ENCODE assay signal across 11 mouse cellular contexts in the genomic region with DNA sequence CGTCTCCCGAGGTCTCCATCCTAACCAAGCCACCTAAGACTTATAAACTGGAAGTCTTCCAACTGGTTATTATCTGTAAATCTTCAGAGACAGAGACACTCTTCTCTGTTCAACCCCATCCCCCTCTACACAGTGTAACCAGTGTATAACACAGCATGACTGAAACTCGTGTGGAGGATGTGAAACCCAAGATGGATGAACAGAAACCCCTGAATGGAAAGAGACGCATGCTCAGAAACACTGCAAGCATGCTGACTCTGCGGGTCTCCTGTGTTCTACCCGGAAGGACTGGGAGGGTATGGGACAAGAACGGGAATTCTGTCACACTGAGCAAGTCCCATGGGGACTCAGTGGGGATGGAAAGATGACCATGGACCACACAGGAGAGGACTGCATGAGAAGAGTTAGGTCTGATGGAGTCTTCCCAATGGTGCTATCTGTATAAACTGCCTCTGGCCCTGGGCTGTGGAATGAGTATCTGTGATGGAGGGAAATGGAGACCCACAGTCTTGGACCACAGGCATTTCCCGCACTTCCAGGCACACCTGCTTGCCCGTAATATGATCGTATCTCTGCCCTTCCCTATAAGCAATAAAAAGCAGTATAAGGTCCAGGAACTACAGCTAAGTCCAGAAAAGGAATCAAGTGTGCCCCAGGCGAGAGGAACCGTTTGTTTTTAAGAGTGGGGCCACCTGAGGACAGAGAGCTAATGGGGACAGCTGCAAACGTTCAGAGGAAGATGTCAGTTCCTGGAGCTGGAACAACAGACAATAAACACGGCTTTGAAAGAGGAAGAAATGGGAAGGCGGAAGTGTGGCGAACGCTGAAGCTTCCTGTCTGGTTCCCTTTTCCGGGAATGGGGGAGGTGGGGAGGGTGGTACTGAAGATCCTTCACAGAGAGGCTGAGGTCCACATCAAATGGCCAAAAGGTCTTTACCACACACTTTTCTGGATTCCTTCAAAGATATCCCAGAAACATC. TPM values are rescaled to one million over a fixed set of nuclear protein-coding genes. Genes with fewer than 3 reads are reported as not detected.
A peak's percentile ranks its signal among the peaks of the same experiment; 100 is the strongest.
DNase-seq lines count a peak whose midpoint lies in the region; TF ChIP-seq lines count a peak whose summit lies in the region.
"Had no signal": no experiment of that assay in that cellular context is flagged by ENCODE, and none has a peak within 500 bp of the region (broad histone marks: within the 10 kb centered on the region; RNA-seq: fewer than 3 reads in every experiment).

No protein-coding gene starts in this region.

- DNase-seq in gastrocnemius, adult 2 months: peak; percentile 44
- DNase-seq in gastrocnemius, postnatal 10 days: no peak
- peak; percentile 11 for DNase-seq in CD4-positive helper T cell, adult 2 months (ENCODE audit: low read depth, low spot score)
- DNase-seq in heart, postnatal 4 days: peak; percentile 43
- DNase-seq in lung, postnatal 25 days (ENCODE audit: low spot score): peak; percentile 73
- DNase-seq in adipocyte (ENCODE audit: low spot score): no peak
- DNase-seq in testis, postnatal 10 days (ENCODE audit: low spot score): no peak
- no peak for DNase-seq in c-Kit-positive CD71-positive TER-119-positive erythroid progenitor cells, embryonic 14.5 days (ENCODE audit: low spot score)
- DNase-seq: cerebellum, adult 11-12 months had no signal

- intact Hi-C loops in gastrocnemius, adult 2 months (cut with DNase I): loop anchor here (1.0 kb wide), 1 partner anchor 25 kb away; no protein-coding TSS in a partner anchor

- TF ChIP-seq CTCF in gastrocnemius, adult 2 months (IDR thresholded peaks at IDR 0.05): no peak

- peak overlapping the region; percentile 83 for H3K27ac ChIP-seq in gastrocnemius, adult 2 months
- H3K27ac ChIP-seq: heart, embryonic 13.5 days; midbrain, embryonic 12.5 days had no signal

- no peak overlapping the region for H3K4me3 ChIP-seq in gastrocnemius, adult 2 months
- H3K4me3 ChIP-seq: heart, embryonic 13.5 days; midbrain, embryonic 12.5 days had no signal

RNA-seq across cellular contexts. Expression of a gene that starts 1.7 kb away (rescaled TPM):
- not detected for total RNA-seq in gastrocnemius, adult 2 months (2021)
- total RNA-seq in gastrocnemius, postnatal 10 days (2021): under 1 TPM; 0.36 to 0.54 TPM
- total RNA-seq in heart, postnatal 4 days (2021): not detected

RNA-seq across cellular contexts. Expression of a gene that starts 8.0 kb away (rescaled TPM):
- not detected for total RNA-seq in gastrocnemius, adult 2 months (2021)
- total RNA-seq in gastrocnemius, postnatal 10 days (2021): not detected
- not detected for total RNA-seq in heart, postnatal 4 days (2021)

RNA-seq across cellular contexts. Expression of a gene that starts 14.5 kb away (rescaled TPM):
- not detected for total RNA-seq in gastrocnemius, adult 2 months (2021)
- total RNA-seq in gastrocnemius, postnatal 10 days (2021): not detected
- not detected for total RNA-seq in heart, postnatal 4 days (2021)

RNA-seq across cellular contexts. Expression of a gene that starts 31.8 kb away (rescaled TPM):
- total RNA-seq in gastrocnemius, adult 2 months (2021): not detected
- total RNA-seq in gastrocnemius, postnatal 10 days (2021): not detected
- not detected for total RNA-seq in heart, postnatal 4 days (2021)

RNA-seq across cellular contexts. Expression of a gene that starts 49.9 kb away (rescaled TPM):
- total RNA-seq in gastrocnemius, adult 2 months (2021): 10 to 100 TPM; 64.7 to 66.3 TPM
- total RNA-seq in gastrocnemius, postnatal 10 days (2021): 10 to 100 TPM; 71.5 to 77.4 TPM
- 10 to 100 TPM; 88.8 to 93.8 TPM for total RNA-seq in heart, postnatal 4 days (2021)

Comparison
In these comparisons a context has a peak if more than half of its experiments do, and no peak if none do; other contexts are left out.
1. DNase-seq: peak in gastrocnemius, adult 2 months (single experiment), CD4-positive helper T cell, adult 2 months (single experiment), heart, postnatal 4 days (single experiment) and lung, postnatal 25 days (single experiment); none in gastrocnemius, postnatal 10 days (single experiment), adipocyte (single experiment), testis, postnatal 10 days (single experiment) and c-Kit-positive CD71-positive TER-119-positive erythroid progenitor cells, embryonic 14.5 days (single experiment).